Comparison of ENCODE assay signal across 1 mouse cellular context in genomic region chr11:58917745-58918366, GRCm38 (mm10).
TF ChIP-seq lines count a peak whose summit lies in the region.

Gene Btnl10 (plus strand): TSS chr11:58917908.

TF ChIP-seq in MEL, 35 proteins besides CTCF, POLR2A, EP300 and RAD21 (continued from another document):
- TF ChIP-seq UBTF (IDR thresholded peaks at IDR 0.05; ENCODE audit: borderline replicate concordance, insufficient read depth, low read depth, low read length) = no peak
TF ChIP-seq in MEL: peak in this region for 14.
